Mouse (Mus musculus): ENCODE data around the gene Psma4. TPM values are rescaled to one million over a fixed set of nuclear protein-coding genes. Genes with fewer than 3 reads are reported as not detected.
"Not testable (repeated sequence)": the region's sequence is repeated elsewhere in the genome, so short reads cannot be mapped to it uniquely, and the experiment has no call there.

The Psma4 gene
- polyA plus RNA-seq, 1 experiment from 2014 or later = 239 TPM

DNA sequence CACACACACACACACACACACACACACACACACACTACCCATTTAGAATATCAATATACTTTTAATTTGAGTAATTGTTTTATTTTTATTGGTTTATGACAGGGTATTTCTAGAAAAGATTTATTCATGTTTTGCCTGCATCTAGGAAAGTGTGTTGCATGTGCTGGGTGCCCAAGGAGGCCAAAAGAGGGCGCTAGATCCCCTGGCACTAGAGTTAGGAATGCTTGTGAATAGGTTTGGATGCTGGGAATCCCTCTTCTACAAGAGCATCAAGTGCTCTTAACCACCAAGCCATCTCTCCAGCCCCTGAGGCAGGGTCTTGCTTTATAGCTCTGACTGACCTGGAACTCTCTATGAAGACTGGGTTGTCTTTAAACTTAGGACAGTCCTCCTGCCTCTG lies 18.8 kb upstream of the Psma4 start:
- 11% methylated on average over 1 of the region's 1 CpGs for WGBS
- ATAC-seq (replicated peaks; ENCODE audit: extremely low read depth, insufficient read depth, low FRiP score) = no peak
- Histone ChIP-seq H3K4me1 (ENCODE audit: control insufficient read depth, insufficient read depth, low read length) (no peaks in the 10 kb centered on the region), H3K27me3 (ENCODE audit: control insufficient read depth, insufficient read depth, low read length) (no peaks in the 10 kb centered on the region), H3K36me3 (ENCODE audit: control insufficient read depth, insufficient read depth) (no peaks in the 10 kb centered on the region), H3K4me3 (ENCODE audit: low read length) (no peak overlapping the region), H3K9me3 (replicated peaks; ENCODE audit: control insufficient read depth, low read length) (no peaks in the 10 kb centered on the region), H3K9ac (ENCODE audit: low read length) (no peak overlapping the region), H3K4me2 (ENCODE audit: low read depth, low read length) (no peak overlapping the region), H3K27ac (ENCODE audit: low read length) (no peak overlapping the region)

DNA sequence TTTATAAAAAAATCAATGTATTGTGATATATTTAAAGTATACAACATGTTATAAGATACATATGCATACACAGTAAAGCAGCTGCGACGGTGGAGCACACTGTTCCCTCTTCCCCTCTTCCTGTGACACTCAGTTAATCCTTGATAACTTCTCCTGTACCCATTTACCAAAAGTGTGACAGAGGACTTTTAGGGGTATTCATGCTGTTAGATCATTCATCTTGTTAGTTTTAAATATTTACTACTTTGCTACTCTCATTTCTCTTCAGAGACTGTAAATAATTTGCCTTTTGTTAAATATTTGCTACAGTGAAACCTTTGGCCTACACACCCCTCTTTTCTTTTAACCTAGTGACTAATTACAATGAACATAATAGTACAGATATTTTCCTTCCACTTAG lies 18.2 kb upstream of the Psma4 start:
- Histone ChIP-seq H3K27me3 (ENCODE audit: control insufficient read depth, insufficient read depth, low read length) (no peaks in the 10 kb centered on the region), H3K4me1 (ENCODE audit: control insufficient read depth, insufficient read depth, low read length) (no peaks in the 10 kb centered on the region), H3K9ac (ENCODE audit: low read length) (no peak overlapping the region), H3K4me3 (ENCODE audit: low read length) (no peak overlapping the region), H3K9me3 (replicated peaks; ENCODE audit: control insufficient read depth, low read length) (no peaks in the 10 kb centered on the region), H3K27ac (ENCODE audit: low read length) (no peak overlapping the region), H3K36me3 (ENCODE audit: control insufficient read depth, insufficient read depth) (no peaks in the 10 kb centered on the region), H3K4me2 (ENCODE audit: low read depth, low read length) (no peak overlapping the region)
- WGBS = 75% methylated on average over 2 of the region's 2 CpGs
- no peak for ATAC-seq (replicated peaks; ENCODE audit: extremely low read depth, insufficient read depth, low FRiP score)

DNA sequence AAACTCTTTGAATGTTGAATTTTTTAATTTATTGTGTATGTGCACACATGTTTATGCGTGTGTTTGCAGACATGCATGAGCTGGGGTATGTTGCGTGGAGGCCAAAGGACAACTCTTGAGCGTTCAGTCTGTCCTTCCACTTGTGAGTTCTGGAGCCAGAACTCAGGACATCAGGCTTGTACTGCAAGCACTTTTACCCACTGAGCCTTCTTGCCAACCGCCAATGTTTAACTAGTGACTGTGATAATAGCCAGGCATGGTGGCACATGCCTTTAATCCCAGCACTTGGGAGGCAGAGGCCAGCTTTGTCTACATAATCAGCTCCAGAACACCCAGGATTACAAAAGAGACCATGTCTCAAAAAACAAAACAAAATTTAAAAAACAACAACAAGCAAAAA lies 8.5 kb upstream of the Psma4 start:
- Histone ChIP-seq H3K27ac (ENCODE audit: low read length) (no peak overlapping the region), H3K4me1 (ENCODE audit: control insufficient read depth, insufficient read depth, low read length) (no peaks in the 10 kb centered on the region), H3K9me3 (replicated peaks; ENCODE audit: control insufficient read depth, low read length) (no peaks in the 10 kb centered on the region), H3K9ac (ENCODE audit: low read length) (no peak overlapping the region), H3K27me3 (ENCODE audit: control insufficient read depth, insufficient read depth, low read length) (no peaks in the 10 kb centered on the region), H3K4me3 (ENCODE audit: low read length) (no peak overlapping the region), H3K4me2 (ENCODE audit: low read depth, low read length) (no peak overlapping the region), H3K36me3 (ENCODE audit: control insufficient read depth, insufficient read depth) (no peaks in the 10 kb centered on the region)
- no peak for ATAC-seq (replicated peaks; ENCODE audit: extremely low read depth, insufficient read depth, low FRiP score)
- WGBS = 77% methylated on average over 4 of the region's 4 CpGs

DNA sequence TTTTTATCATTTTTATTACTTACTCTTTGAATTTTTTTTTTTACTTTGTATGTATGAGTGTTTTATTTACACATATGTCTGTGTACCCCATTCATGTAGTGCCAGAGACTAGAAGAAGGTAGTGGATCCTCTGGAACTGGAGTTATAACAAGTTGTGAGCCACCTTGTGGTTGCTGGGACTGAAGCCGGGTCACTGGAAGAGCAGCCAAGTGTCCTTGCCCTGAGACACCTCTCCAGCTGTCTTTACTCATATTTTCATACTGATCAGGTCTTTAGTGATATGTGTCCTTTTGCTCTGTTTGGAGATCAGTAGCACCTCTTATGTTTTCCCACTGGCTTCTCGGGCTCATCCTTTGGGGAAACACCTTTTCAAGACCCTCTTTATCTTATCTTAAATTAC lies 6.1 kb upstream of the Psma4 start:
- H3K9ac ChIP-seq (ENCODE audit: low read length) = no peak overlapping the region
- no peak overlapping the region for H3K4me2 ChIP-seq (ENCODE audit: low read depth, low read length)
- H3K27me3 ChIP-seq (ENCODE audit: control insufficient read depth, insufficient read depth, low read length) = no peaks in the 10 kb centered on the region
- H3K27ac ChIP-seq (ENCODE audit: low read length) = no peak overlapping the region
- WGBS = 65% methylated on average over 2 of the region's 2 CpGs
- no peak overlapping the region for H3K4me3 ChIP-seq (ENCODE audit: low read length)
- no peaks in the 10 kb centered on the region for H3K36me3 ChIP-seq (ENCODE audit: control insufficient read depth, insufficient read depth)
- no peaks in the 10 kb centered on the region for H3K4me1 ChIP-seq (ENCODE audit: control insufficient read depth, insufficient read depth, low read length)
- ATAC-seq (replicated peaks; ENCODE audit: extremely low read depth, insufficient read depth, low FRiP score) = no peak
- no peaks in the 10 kb centered on the region for H3K9me3 ChIP-seq (replicated peaks; ENCODE audit: control insufficient read depth, low read length)

DNA sequence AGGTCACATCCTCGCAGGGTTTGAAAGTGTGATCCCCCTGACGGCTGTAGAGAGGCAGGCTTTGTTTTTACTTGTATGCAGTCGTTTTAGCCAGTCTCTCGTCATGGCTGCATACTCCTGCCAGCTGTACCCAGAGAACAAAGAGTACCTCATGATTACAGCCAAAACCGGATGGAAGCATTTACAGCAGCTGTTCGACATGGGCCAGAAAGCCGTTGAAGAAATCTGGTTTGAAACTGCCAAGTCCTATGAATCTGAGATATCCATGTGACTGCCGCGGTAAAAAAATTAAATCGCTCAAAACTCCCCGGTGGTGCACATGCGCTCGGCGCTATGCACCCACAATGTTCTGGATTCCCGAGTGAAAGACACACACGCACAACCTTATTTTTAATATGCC lies 4.3 kb upstream of the Psma4 start:
- peaks cover under 1% of the 10 kb centered on the region; the same call in 1 of the 2 replicates for H3K4me1 ChIP-seq (ENCODE audit: control insufficient read depth, insufficient read depth, low read length)
- H3K9ac ChIP-seq (ENCODE audit: low read length) = no peak overlapping the region
- WGBS = 66% methylated on average over 16 of the region's 16 CpGs
- H3K27ac ChIP-seq (ENCODE audit: low read length) = no peak overlapping the region
- no peak overlapping the region for H3K4me3 ChIP-seq (ENCODE audit: low read length)
- no peak for ATAC-seq (replicated peaks; ENCODE audit: extremely low read depth, insufficient read depth, low FRiP score)
- H3K4me2 ChIP-seq (ENCODE audit: low read depth, low read length) = no peak overlapping the region
- no peaks in the 10 kb centered on the region for H3K9me3 ChIP-seq (replicated peaks; ENCODE audit: control insufficient read depth, low read length)
- H3K36me3 ChIP-seq (ENCODE audit: control insufficient read depth, insufficient read depth) = no peaks in the 10 kb centered on the region
- no peaks in the 10 kb centered on the region for H3K27me3 ChIP-seq (ENCODE audit: control insufficient read depth, insufficient read depth, low read length)

DNA sequence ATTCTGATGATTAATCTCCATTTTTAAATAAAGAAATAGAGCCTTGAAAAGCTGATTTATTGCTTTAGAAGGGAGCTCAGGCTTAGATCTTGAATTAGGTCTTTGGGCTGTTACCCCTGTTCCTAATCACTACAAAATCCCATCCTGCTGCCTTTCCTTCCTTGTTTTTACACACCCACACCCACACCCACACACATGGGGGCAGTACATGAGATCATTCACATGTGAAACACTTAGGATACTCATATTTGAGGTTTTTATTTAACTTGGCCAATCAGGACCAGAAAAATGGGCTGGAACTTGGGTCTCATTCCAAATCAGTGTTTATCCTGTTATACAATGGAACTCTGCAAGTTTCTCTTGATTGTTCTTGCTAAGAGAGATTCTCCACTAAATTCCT lies 1.1 kb upstream of the Psma4 start:
- ATAC-seq (replicated peaks; ENCODE audit: extremely low read depth, insufficient read depth, low FRiP score) = no peak
- Histone ChIP-seq H3K36me3 (ENCODE audit: control insufficient read depth, insufficient read depth) (peaks cover 18% of the 10 kb centered on the region), H3K27ac (ENCODE audit: low read length) (no peak overlapping the region), H3K27me3 (ENCODE audit: control insufficient read depth, insufficient read depth, low read length) (no peaks in the 10 kb centered on the region), H3K4me3 (ENCODE audit: low read length) (no peak overlapping the region), H3K9me3 (replicated peaks; ENCODE audit: control insufficient read depth, low read length) (no peaks in the 10 kb centered on the region), H3K9ac (ENCODE audit: low read length) (no peak overlapping the region), H3K4me1 (ENCODE audit: control insufficient read depth, insufficient read depth, low read length) (peaks cover 14% of the 10 kb centered on the region), H3K4me2 (ENCODE audit: low read depth, low read length) (no peak overlapping the region)

DNA sequence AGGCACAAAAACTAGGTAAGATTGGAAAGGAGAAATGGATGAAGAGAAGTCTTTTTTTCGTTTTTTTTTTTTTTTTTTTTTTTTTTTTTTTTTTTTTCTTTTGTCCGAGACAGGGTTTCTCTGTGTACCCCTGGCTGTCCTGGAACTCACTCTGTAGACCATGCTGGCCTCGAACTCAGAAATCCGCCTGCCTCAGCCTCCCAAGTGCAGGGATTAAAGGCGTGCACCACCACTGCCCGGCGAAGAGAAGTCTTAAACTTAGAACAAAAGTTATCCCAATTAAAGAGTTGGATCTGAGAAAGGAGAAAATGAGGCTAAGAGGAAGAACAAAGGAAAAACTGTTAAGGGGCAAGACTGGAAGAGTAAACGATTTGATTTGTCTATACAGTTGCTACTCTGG lies 428 bp upstream of the Psma4 start:
- Histone ChIP-seq H3K4me2 (ENCODE audit: low read depth, low read length) (peak overlapping the region; percentile 66), H3K4me1 (ENCODE audit: control insufficient read depth, insufficient read depth, low read length) (peaks cover 14% of the 10 kb centered on the region), H3K4me3 (ENCODE audit: low read length) (peak overlapping the region; percentile 89), H3K36me3 (ENCODE audit: control insufficient read depth, insufficient read depth) (peaks cover 22% of the 10 kb centered on the region), H3K9ac (ENCODE audit: low read length) (peak overlapping the region; percentile 66), H3K27ac (ENCODE audit: low read length) (peak overlapping the region; percentile 56; the same call in 1 of the 2 replicates)
- not testable (repeated sequence) for H3K27me3 ChIP-seq (ENCODE audit: control insufficient read depth, insufficient read depth, low read length); H3K9me3 ChIP-seq (replicated peaks; ENCODE audit: control insufficient read depth, low read length); ATAC-seq (replicated peaks; ENCODE audit: extremely low read depth, insufficient read depth, low FRiP score)
- WGBS = 44% methylated on average over 8 of the region's 8 CpGs

DNA sequence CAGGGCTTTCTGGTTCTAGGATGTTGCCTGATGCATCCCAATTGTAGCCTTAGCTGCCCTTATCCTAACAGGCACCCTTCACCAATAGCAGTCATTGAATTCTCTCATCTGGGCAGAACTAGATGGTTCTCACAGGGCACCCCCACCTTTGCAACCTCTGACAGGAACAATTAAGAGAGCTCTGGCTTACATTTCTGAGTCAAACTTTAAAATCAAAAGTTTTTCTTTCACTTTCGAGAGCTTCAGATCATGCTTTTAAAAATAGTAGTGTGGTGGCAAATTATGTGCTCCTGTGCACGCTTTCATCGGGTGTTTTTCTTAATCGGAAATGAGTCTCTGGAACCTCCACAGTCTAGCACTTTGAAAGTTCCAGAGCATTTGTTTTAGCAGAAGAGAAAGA lies 10.5 kb downstream of the Psma4 start:
- no peak overlapping the region for H3K4me2 ChIP-seq (ENCODE audit: low read depth, low read length)
- WGBS = 93% methylated on average over 4 of the region's 4 CpGs
- no peak for ATAC-seq (replicated peaks; ENCODE audit: extremely low read depth, insufficient read depth, low FRiP score)
- H3K9ac ChIP-seq (ENCODE audit: low read length) = no peak overlapping the region
- H3K4me3 ChIP-seq (ENCODE audit: low read length) = no peak overlapping the region
- no peak overlapping the region for H3K27ac ChIP-seq (ENCODE audit: low read length)
- H3K4me1 ChIP-seq (ENCODE audit: control insufficient read depth, insufficient read depth, low read length) = no peaks in the 10 kb centered on the region
- no peaks in the 10 kb centered on the region for H3K27me3 ChIP-seq (ENCODE audit: control insufficient read depth, insufficient read depth, low read length)
- no peaks in the 10 kb centered on the region; the same call in 1 of the 2 replicates for H3K9me3 ChIP-seq (replicated peaks; ENCODE audit: control insufficient read depth, low read length)
- H3K36me3 ChIP-seq (ENCODE audit: control insufficient read depth, insufficient read depth) = peaks cover 21% of the 10 kb centered on the region

DNA sequence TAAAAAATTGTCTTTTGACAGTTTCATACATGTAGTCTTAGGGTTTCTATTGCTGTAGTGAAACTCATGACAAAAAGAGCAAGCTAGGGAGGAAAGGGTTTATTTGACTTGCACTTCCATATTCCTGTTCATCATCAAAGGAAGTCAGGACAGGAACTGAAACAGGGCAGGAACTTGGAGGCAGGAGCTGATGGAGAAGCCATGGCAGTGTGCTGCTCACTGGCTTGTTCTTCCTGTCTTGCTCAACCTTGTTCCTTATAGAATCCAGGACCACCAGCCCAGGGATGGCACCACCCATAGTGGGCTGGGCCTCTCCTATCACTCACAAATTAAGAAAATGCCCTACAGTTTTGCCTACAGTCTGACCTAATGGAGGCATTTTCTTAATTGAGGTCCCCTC lies 13.1 kb downstream of the Psma4 start:
- H3K27me3 ChIP-seq (ENCODE audit: control insufficient read depth, insufficient read depth, low read length) = no peaks in the 10 kb centered on the region
- H3K27ac ChIP-seq (ENCODE audit: low read length) = no peak overlapping the region
- H3K9ac ChIP-seq (ENCODE audit: low read length) = no peak overlapping the region
- H3K9me3 ChIP-seq (replicated peaks; ENCODE audit: control insufficient read depth, low read length) = no peaks in the 10 kb centered on the region; the same call in 1 of the 2 replicates
- ATAC-seq (replicated peaks; ENCODE audit: extremely low read depth, insufficient read depth, low FRiP score) = no peak
- no peaks in the 10 kb centered on the region for H3K4me1 ChIP-seq (ENCODE audit: control insufficient read depth, insufficient read depth, low read length)
- peaks cover 4% of the 10 kb centered on the region for H3K36me3 ChIP-seq (ENCODE audit: control insufficient read depth, insufficient read depth)
- H3K4me2 ChIP-seq (ENCODE audit: low read depth, low read length) = no peak overlapping the region
- no peak overlapping the region for H3K4me3 ChIP-seq (ENCODE audit: low read length)
